Mouse (Mus musculus) embryonic facial prominence, embryonic 14.5 days (tissue): ENCODE results near the gene Slc9a3r1. TPM values are rescaled to one million over a fixed set of nuclear protein-coding genes. Genes with fewer than 3 reads are reported as not detected.

ENCODE experiments used
- ATAC-seq: fragments of 200-750 bp; cut with Nextera tagmentation; 2 replicates; pipeline ENCODE4 v1.8.0; 2017; ENCODE audit warnings: low read depth, moderate number of reproducible peaks, moderate TSS enrichment
- DNase-seq: peaks from one replicate; pipeline ENCODE4 v3.0.0-alpha.2; 2015; ENCODE audit warnings: low spot score
- H3K27ac ChIP-seq: fragments of 300-500 bp; sonication (generic); replicated peaks from 2 replicates; pipeline ENCODE4 v1.5.1; 2014; ENCODE audit warnings: low read depth, mild to moderate bottlenecking, low read length, moderate library complexity
- H3K27me3 ChIP-seq: fragments of 300-500 bp; sonication (generic); replicated peaks from 2 replicates; pipeline ENCODE4 v1.6.1; 2014; ENCODE audit warnings: low read length; ENCODE audit not compliant: control insufficient read depth, insufficient read depth
- H3K36me3 ChIP-seq: fragments of 300-500 bp; sonication (generic); 2 replicates; pipeline ENCODE4 v1.6.1; 2014; ENCODE audit warnings: low read length, mixed read lengths; ENCODE audit not compliant: control insufficient read depth, insufficient read depth
- H3K4me1 ChIP-seq: fragments of 300-500 bp; sonication (generic); 2 replicates; pipeline ENCODE4 v1.6.1; 2014; ENCODE audit warnings: antibody characterized with exemption, low read length; ENCODE audit not compliant: control insufficient read depth, insufficient read depth
- H3K4me2 ChIP-seq: fragments of 300-500 bp; sonication (generic); 2 replicates; pipeline ENCODE4 v1.6.1; 2014; ENCODE audit warnings: low read depth, mild to moderate bottlenecking, low read length, moderate library complexity, mixed read lengths
- H3K4me3 ChIP-seq: fragments of 300-500 bp; sonication (generic); 2 replicates; pipeline ENCODE4 v1.5.1; 2014; ENCODE audit warnings: low read depth, mild to moderate bottlenecking, low read length
- H3K9ac ChIP-seq: fragments of 300-500 bp; sonication (generic); 2 replicates; pipeline ENCODE4 v1.6.1; 2014; ENCODE audit warnings: low read depth, mild to moderate bottlenecking, low read length, moderate library complexity, mixed read lengths
- H3K9me3 ChIP-seq: fragments of 300-500 bp; sonication (generic); 2 replicates; pipeline ENCODE4 v1.6.1; 2016; ENCODE audit warnings: low read length; ENCODE audit not compliant: control insufficient read depth
- WGBS: fragments of 180-500 bp; shearing (Covaris S2); extraction: QIAGEN DNeasy Blood & Tissue Kit; methylation state at CpG from one replicate; pipeline ENCODE4 v1.1.7; 2014; 5-methylcytosine and 5-hydroxymethylcytosine counted together
- polyA plus RNA-seq: library from polyadenylated mRNA; unstranded; fragments of >200 nt; fragmentation: Nextera tagmentation; extraction: Ambion mirVana; gene quantifications from 2 replicates; pipeline ENCODE4 v1.2.1, GENCODE M21; 2014

Gene Slc9a3r1
- polyA plus RNA-seq, 1 experiment from 2014 or later: 43.5 TPM

DNA sequence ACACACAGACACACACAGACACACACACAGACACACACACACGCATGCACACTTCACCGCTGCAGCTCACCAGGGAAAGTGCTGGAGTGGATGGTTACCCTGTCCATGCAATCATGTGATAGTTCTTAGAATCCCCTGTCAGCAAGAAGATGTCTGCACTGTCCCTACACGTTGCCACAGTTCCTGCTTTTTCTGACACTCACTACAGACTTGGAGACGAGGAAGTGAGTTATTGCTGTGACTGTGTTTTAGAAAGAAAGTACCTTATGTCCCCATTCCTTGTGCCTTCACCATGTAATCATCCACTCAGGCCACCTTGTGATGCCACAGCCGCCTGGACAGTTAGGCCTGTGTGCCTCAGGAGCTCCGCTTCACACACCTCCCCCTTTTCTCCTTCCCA lies 26.2 kb downstream of the Slc9a3r1 start:
- no peak overlapping the region for H3K27ac ChIP-seq
- H3K9ac ChIP-seq: no peak overlapping the region
- no peaks in the 10 kb centered on the region for H3K36me3 ChIP-seq
- DNase-seq: no peak
- no peaks in the 10 kb centered on the region for H3K9me3 ChIP-seq
- ATAC-seq: no peak
- H3K4me3 ChIP-seq: no peak overlapping the region
- 84% methylated on average over 6 of the region's 6 CpGs for WGBS
- H3K4me1 ChIP-seq: peaks cover 11% of the 10 kb centered on the region; the same call in 1 of the 2 replicates
- no peak overlapping the region for H3K4me2 ChIP-seq
- no peaks in the 10 kb centered on the region for H3K27me3 ChIP-seq

DNA sequence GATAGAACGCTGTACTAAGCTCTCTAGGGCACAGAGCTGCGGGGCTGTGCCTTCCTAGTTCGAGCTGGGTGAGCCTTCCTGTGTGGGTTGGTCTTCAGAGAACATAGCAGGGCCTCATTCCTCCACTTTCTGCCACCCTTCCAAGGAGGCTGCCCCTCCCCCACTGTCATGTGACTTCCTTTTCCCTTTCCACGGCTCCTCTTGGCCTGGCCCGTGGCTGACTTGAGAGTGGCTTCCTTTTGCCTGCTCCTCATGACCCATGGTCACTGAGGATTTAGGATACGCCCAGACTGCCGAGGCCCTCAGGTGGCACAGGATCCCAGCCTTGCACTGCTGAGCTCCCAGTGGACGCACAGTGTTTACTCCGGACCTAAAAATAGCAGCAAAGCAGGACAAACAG lies 29.0 kb downstream of the Slc9a3r1 start:
- Histone ChIP-seq H3K4me1 (0 out of 2 replicates have a peak, but pooled peaks cover 5% of the 10 kb centered on the region), H3K36me3 (0 out of 2 replicates have a peak, but pooled peaks cover under 1% of the 10 kb centered on the region), H3K27ac (no peak overlapping the region), H3K9ac (no peak overlapping the region), H3K4me2 (no peak overlapping the region), H3K27me3 (no peaks in the 10 kb centered on the region), H3K4me3 (no peak overlapping the region), H3K9me3 (no peaks in the 10 kb centered on the region)
- WGBS: 56% methylated on average over 9 of the region's 9 CpGs
- peak; percentile 32 for DNase-seq
- ATAC-seq: no peak

DNA sequence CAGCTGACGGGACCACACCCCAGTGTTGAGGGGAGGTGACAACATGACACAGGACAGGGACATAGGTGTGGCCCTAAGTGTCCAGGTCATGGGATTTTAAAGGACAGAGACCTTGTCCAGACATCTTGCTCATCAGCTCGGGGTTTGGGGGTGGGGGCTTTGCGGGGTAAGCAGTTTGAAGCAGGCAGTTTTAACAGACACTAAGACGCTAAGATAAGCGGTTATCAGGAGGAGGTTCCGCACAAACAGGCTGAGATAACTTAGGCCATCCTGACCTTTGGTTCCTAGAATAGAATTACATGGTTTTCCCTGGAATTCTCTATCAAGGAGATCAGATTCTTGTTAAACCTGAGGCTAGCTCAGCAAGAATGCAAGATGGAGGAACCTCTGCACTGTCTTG lies 31.6 kb downstream of the Slc9a3r1 start:
- Histone ChIP-seq H3K27ac (no peak overlapping the region), H3K9me3 (no peaks in the 10 kb centered on the region), H3K4me2 (no peak overlapping the region), H3K4me1 (no peaks in the 10 kb centered on the region), H3K4me3 (no peak overlapping the region), H3K9ac (no peak overlapping the region), H3K27me3 (no peaks in the 10 kb centered on the region), H3K36me3 (peaks cover 8% of the 10 kb centered on the region; the same call in 1 of the 2 replicates)
- ATAC-seq (no peak), DNase-seq (no peak)
- WGBS: 83% methylated on average over 6 of the region's 6 CpGs

DNA sequence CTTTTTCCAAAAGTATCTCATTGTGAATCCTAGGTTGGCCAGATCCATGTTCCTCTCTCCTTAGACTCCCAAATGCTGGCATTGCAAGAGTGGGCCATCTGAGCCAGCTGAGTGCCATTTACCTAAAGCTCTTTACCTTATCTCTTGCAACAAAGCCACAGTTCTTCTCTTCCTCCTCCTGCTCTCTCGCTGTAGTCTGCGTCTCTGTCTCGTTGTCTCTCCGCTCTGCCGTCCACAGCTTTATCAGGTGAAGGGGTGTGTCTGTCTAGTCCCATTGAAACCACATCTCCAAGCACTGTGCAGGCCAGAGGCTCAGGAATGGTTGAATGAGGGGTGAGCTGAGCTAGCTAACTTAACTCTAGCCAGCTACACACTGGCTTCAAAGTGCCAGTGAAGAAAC lies 32.8 kb downstream of the Slc9a3r1 start:
- no peaks in the 10 kb centered on the region for H3K9me3 ChIP-seq
- H3K27me3 ChIP-seq: no peaks in the 10 kb centered on the region
- peaks cover 10% of the 10 kb centered on the region; the same call in 1 of the 2 replicates for H3K36me3 ChIP-seq
- ATAC-seq (no peak), DNase-seq (no peak)
- H3K9ac ChIP-seq: no peak overlapping the region
- no peak overlapping the region for H3K4me2 ChIP-seq
- WGBS: 85% methylated on average over 5 of the region's 5 CpGs
- no peak overlapping the region for H3K27ac ChIP-seq
- no peak overlapping the region for H3K4me3 ChIP-seq
- no peaks in the 10 kb centered on the region for H3K4me1 ChIP-seq

DNA sequence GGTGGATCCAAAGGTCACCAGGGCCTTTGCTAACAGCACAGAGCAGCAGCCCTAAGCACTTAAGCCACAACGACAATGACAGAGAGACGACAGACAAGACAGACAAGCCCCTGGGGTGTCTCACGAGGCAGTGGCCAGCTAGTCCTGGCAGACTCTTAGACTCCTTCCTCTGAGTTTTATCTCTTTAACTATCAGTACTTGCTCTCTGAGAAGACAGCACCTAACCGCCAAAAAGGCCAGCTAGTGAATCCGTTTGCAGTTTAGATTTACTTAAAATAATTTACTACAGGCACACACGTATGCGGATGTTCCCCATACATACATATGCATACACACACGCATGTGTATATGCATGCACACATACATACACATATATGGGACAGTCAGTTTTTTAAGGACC lies 34.4 kb downstream of the Slc9a3r1 start:
- ATAC-seq: no peak
- Histone ChIP-seq H3K4me3 (no peak overlapping the region), H3K27ac (no peak overlapping the region), H3K9me3 (no peaks in the 10 kb centered on the region), H3K9ac (no peak overlapping the region), H3K4me2 (no peak overlapping the region), H3K4me1 (no peaks in the 10 kb centered on the region), H3K27me3 (no peaks in the 10 kb centered on the region), H3K36me3 (peaks cover 14% of the 10 kb centered on the region; the same call in 1 of the 2 replicates)
- WGBS: 72% methylated on average over 8 of the region's 8 CpGs
- DNase-seq: no peak

DNA sequence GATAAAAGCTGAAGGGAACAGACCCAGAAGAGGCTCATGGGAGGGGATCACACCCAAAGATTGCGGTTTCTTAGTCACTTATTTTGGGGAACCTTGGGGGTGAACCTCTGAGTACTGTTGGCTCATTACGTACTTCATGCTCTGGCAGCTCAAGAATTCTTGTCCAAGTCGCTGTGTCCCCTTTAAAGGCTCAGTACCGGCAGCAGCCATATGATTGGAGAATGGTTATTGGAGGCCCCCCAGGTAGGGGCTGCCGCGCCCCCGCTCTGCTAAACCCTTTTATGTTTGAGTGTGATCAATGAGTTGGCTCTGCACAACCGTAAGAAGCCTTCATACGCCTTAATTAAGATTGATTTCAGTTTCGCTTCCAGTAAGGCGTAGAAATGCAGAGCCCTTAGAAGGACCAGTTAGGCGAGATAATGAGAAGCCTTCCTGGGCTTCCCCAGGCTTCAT lies 35.8 kb downstream of the Slc9a3r1 start:
- ATAC-seq (no peak), DNase-seq (no peak)
- H3K27me3 ChIP-seq: no peaks in the 10 kb centered on the region
- H3K4me2 ChIP-seq: no peak overlapping the region
- no peaks in the 10 kb centered on the region for H3K9me3 ChIP-seq
- H3K27ac ChIP-seq: no peak overlapping the region
- H3K9ac ChIP-seq: no peak overlapping the region
- H3K4me1 ChIP-seq: no peaks in the 10 kb centered on the region
- 65% methylated on average over 12 of the region's 12 CpGs for WGBS
- H3K36me3 ChIP-seq: peaks cover 14% of the 10 kb centered on the region; the same call in 1 of the 2 replicates
- H3K4me3 ChIP-seq: no peak overlapping the region

DNA sequence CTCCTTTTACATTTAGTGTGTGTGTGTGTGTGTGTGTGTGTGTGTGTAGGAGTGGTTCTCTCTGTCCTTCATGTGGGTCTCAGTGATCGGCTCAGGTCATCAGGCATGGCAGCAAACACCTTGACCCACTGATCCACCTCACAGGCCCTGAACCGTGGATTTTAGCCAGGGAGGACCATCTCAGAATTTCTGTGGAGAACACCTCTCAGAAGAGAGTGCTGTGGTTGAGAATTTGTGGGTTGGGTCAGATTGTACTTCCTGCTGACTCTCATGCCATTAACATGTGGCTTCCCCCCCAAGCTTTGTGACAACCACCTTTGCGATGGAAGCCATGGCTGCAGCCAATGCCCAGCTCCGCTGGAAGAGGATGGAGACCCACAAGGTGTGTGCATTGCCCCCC lies 37.4 kb downstream of the Slc9a3r1 start:
- peaks cover 24% of the 10 kb centered on the region; the same call in 1 of the 2 replicates for H3K36me3 ChIP-seq
- no peak overlapping the region for H3K4me2 ChIP-seq
- H3K4me3 ChIP-seq: no peak overlapping the region
- DNase-seq: no peak
- no peaks in the 10 kb centered on the region for H3K4me1 ChIP-seq
- no peaks in the 10 kb centered on the region for H3K27me3 ChIP-seq
- no peak for ATAC-seq
- WGBS: 78% methylated on average over 3 of the region's 4 CpGs
- no peak overlapping the region for H3K27ac ChIP-seq
- no peak overlapping the region for H3K9ac ChIP-seq
- no peaks in the 10 kb centered on the region for H3K9me3 ChIP-seq

DNA sequence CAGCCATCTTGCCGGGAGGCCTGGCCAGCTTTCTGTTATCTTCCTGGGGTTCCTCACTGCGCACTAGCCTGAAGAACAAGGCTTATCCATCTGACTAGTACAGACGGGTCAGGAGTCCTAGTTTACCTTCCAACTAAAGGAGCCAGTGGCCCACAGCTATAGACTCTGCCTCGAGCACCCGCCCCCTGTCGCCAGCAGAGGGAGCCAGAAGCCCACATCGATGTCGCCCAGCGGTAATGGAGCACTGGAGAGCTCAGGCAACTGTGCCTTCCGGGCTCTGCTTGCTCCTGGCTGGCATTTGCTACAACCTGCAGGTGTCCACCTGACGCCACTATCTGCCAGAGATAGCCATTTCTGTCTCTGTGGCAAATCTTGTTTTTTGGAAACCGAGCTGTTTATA lies 39.2 kb downstream of the Slc9a3r1 start:
- H3K9ac ChIP-seq: no peak overlapping the region
- ATAC-seq: peak; percentile 89
- no peak overlapping the region for H3K27ac ChIP-seq
- H3K9me3 ChIP-seq: no peaks in the 10 kb centered on the region
- H3K4me3 ChIP-seq: no peak overlapping the region
- H3K27me3 ChIP-seq: no peaks in the 10 kb centered on the region
- no peaks in the 10 kb centered on the region for H3K4me1 ChIP-seq
- DNase-seq: peak; percentile 81
- 18% methylated on average over 12 of the region's 12 CpGs for WGBS
- H3K4me2 ChIP-seq: no peak overlapping the region
- peaks cover 36% of the 10 kb centered on the region; the same call in 1 of the 2 replicates for H3K36me3 ChIP-seq

DNA sequence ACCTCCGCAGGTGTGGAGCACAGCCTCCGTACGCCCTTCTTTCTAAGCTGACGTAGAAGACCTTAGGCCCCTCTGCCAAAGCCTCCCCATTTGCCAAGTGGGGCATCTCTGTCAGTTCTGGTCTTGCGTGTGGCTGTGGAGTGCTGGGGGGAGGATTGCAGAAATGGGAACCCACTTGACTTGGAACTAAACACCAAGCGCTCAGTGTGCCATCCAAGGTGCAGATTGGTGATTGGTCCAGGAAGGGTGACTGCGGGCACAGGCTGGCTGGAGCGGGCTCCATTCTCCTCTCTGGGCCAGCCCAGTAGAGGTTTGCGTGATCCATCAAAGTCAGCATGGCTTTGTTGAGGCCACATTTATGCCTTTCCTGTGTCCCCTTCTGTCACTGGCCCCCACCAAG lies 39.6 kb downstream of the Slc9a3r1 start:
- ATAC-seq (no peak), DNase-seq (no peak)
- Histone ChIP-seq H3K27ac (no peak overlapping the region), H3K9ac (no peak overlapping the region), H3K27me3 (no peaks in the 10 kb centered on the region), H3K4me3 (no peak overlapping the region), H3K36me3 (peaks cover 36% of the 10 kb centered on the region; the same call in 1 of the 2 replicates), H3K4me1 (no peaks in the 10 kb centered on the region), H3K9me3 (no peaks in the 10 kb centered on the region), H3K4me2 (no peak overlapping the region)
- WGBS: 91% methylated on average over 9 of the region's 9 CpGs
